Comparison of ENCODE assay signal across 17 mouse cellular contexts in genomic region chr17:50710497-50711222, GRCm38 (mm10).
A peak's percentile ranks its signal among the peaks of the same experiment; 100 is the strongest.
DNase-seq lines count a peak whose midpoint lies in the region; ATAC-seq lines count a peak whose summit lies in the region.
"Had no signal": no experiment of that assay in that cellular context is flagged by ENCODE, and none has a peak within 500 bp of the region (broad histone marks: within the 10 kb centered on the region; RNA-seq: fewer than 3 reads in every experiment).

No protein-coding gene starts in this region.

- no peaks in the 10 kb centered on the region for H3K36me3 ChIP-seq in forebrain, embryonic 13.5 days (ENCODE audit: poor library complexity, severe bottlenecking)
- H3K36me3 ChIP-seq in hindbrain, embryonic 15.5 days = no peaks in the 10 kb centered on the region
- H3K36me3 ChIP-seq in neural tube, embryonic 13.5 days = no peaks in the 10 kb centered on the region
- H3K36me3 ChIP-seq: heart, embryonic 13.5 days; stomach, embryonic 15.5 days had no signal

- no peak overlapping the region for H3K9ac ChIP-seq in forebrain, embryonic 13.5 days
- no peak overlapping the region for H3K9ac ChIP-seq in hindbrain, embryonic 15.5 days
- H3K9ac ChIP-seq in neural tube, embryonic 13.5 days = no peak overlapping the region
- H3K9ac ChIP-seq: heart, embryonic 13.5 days; stomach, embryonic 15.5 days had no signal

- DNase-seq in embryo, embryonic 10.5 days (ENCODE audit: low spot score) = peak; percentile 3
- DNase-seq in embryo, embryonic 9.5 days (ENCODE audit: extremely low spot score) = no peak
- no peak for DNase-seq in right cerebral cortex, postnatal 25 days
- no peak for DNase-seq in heart, adult 18-20 months
- no peak for DNase-seq in lung, postnatal 36 days
- DNase-seq: adrenal gland, postnatal 10 days; gastrocnemius, postnatal 14 days; layer of hippocampus, adult 9-11 months; left cerebral cortex, postnatal 4 days; thymus, postnatal 36 days had no signal

- 0 out of 2 replicates have a peak, but pooled peaks cover 3% of the 10 kb centered on the region for H3K9me3 ChIP-seq in forebrain, embryonic 13.5 days (replicated peaks)
- H3K9me3 ChIP-seq in hindbrain, embryonic 15.5 days = no peaks in the 10 kb centered on the region
- peaks cover 11% of the 10 kb centered on the region; the same call in 1 of the 2 replicates for H3K9me3 ChIP-seq in neural tube, embryonic 13.5 days
- H3K9me3 ChIP-seq: stomach, embryonic 15.5 days had no signal

- no peaks in the 10 kb centered on the region for H3K27me3 ChIP-seq in forebrain, embryonic 13.5 days
- no peaks in the 10 kb centered on the region for H3K27me3 ChIP-seq in hindbrain, embryonic 15.5 days
- no peaks in the 10 kb centered on the region for H3K27me3 ChIP-seq in neural tube, embryonic 13.5 days
- H3K27me3 ChIP-seq: heart, embryonic 13.5 days; stomach, embryonic 15.5 days had no signal

- 47% methylated on average over 7 of the region's 7 CpGs for WGBS in forebrain, embryonic 13.5 days
- 37% methylated on average over 7 of the region's 7 CpGs for WGBS in hindbrain, embryonic 15.5 days
- 38% methylated on average over 7 of the region's 7 CpGs for WGBS in neural tube, embryonic 13.5 days

- H3K27ac ChIP-seq in forebrain, embryonic 13.5 days = no peak overlapping the region
- no peak overlapping the region for H3K27ac ChIP-seq in hindbrain, embryonic 15.5 days (replicated peaks)
- H3K27ac ChIP-seq in neural tube, embryonic 13.5 days (replicated peaks) = no peak overlapping the region
- H3K27ac ChIP-seq: heart, embryonic 13.5 days; macrophage; stomach, embryonic 15.5 days had no signal

- H3K4me2 ChIP-seq in forebrain, embryonic 13.5 days = no peak overlapping the region
- no peak overlapping the region for H3K4me2 ChIP-seq in hindbrain, embryonic 15.5 days
- H3K4me2 ChIP-seq in neural tube, embryonic 13.5 days = no peak overlapping the region
- H3K4me2 ChIP-seq: heart, embryonic 13.5 days; stomach, embryonic 15.5 days had no signal

- peak; percentile 84 for ATAC-seq in forebrain, embryonic 13.5 days
- ATAC-seq in hindbrain, embryonic 15.5 days (ENCODE audit: low FRiP score, low read depth) = peak; percentile 65; the same call in 1 of the 2 replicates
- peak; percentile 87 for ATAC-seq in neural tube, embryonic 13.5 days (ENCODE audit: low read depth)
- ATAC-seq: inflammation-experienced regulatory T-cells, adult 6 months had no signal

- H3K4me3 ChIP-seq in forebrain, embryonic 13.5 days = no peak overlapping the region
- no peak overlapping the region for H3K4me3 ChIP-seq in hindbrain, embryonic 15.5 days
- no peak overlapping the region for H3K4me3 ChIP-seq in neural tube, embryonic 13.5 days
- H3K4me3 ChIP-seq: heart, embryonic 13.5 days; stomach, embryonic 15.5 days had no signal

- H3K4me1 ChIP-seq in forebrain, embryonic 13.5 days = peaks cover 3% of the 10 kb centered on the region; the same call in 1 of the 2 replicates
- H3K4me1 ChIP-seq in hindbrain, embryonic 15.5 days (replicated peaks) = no peaks in the 10 kb centered on the region
- peaks cover 11% of the 10 kb centered on the region; the same call in 1 of the 2 replicates for H3K4me1 ChIP-seq in neural tube, embryonic 13.5 days (replicated peaks)
- H3K4me1 ChIP-seq: heart, embryonic 13.5 days; stomach, embryonic 15.5 days had no signal
